Mouse (Mus musculus): ENCODE data around the gene Acot6. TPM values are rescaled to one million over a fixed set of nuclear protein-coding genes. Genes with fewer than 3 reads are reported as not detected.

The Acot6 gene
- polyA plus RNA-seq, 2 experiments from 2014 or later, result 0.61 to 0.89 TPM

- no peak for ATAC-seq
These were observed 6.6 kb downstream of the Acot6 start for GRCm38 (mm10) chr12:84107012-84107411.

DNA sequence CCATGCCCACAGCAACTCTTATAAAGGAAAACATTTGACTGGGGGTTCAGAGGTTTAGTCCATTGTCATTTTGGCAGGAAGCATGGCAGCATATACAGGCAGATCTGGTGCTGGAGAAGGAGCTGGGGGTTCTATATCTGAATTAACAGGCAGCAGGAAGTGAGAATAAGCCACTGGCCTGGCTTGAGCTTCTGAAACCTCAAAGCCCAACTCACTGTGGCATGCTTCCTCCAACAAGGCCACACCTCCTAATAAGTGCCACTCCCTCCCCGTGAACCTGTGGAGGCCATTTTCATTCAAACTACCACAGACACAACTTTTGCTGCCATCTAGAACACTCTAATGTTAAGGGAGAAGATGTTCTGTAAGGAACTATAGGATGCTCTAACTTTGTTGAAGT, 7.2 kb downstream of the Acot6 start:
- no peak for ATAC-seq

DNA sequence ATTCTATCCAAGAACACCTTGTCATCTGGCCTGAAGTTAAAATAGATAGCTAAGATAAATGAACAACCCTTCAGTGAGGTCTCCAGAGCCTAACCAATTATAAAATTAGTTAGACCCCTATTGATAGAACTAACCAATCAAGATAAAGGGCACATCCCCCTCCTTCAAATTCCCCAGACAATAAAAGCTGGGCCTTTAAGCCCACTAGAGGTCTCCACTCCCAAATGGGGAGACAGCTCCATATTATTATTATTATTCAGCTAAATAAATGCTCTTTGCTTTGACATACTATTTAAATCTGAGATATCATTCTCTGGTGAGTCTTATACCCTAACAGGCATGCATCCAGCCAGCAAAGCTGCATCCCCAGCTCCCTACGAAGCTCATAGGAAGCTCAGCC, 9.5 kb downstream of the Acot6 start:
- ATAC-seq, result no peak

GRCm38 (mm10) chr12:84110814-84111213, 10.4 kb downstream of the Acot6 start:
- ATAC-seq, result no peak

- no peak for ATAC-seq
These were observed 13.2 kb downstream of the Acot6 start for GRCm38 (mm10) chr12:84113676-84114075.

- ATAC-seq, result peak; percentile 89
These were observed 13.9 kb downstream of the Acot6 start, which contains the start of gene Dnal1 for GRCm38 (mm10) chr12:84114153-84114994. Gene Dnal1 (plus strand): TSS chr12:84114366.

DNA sequence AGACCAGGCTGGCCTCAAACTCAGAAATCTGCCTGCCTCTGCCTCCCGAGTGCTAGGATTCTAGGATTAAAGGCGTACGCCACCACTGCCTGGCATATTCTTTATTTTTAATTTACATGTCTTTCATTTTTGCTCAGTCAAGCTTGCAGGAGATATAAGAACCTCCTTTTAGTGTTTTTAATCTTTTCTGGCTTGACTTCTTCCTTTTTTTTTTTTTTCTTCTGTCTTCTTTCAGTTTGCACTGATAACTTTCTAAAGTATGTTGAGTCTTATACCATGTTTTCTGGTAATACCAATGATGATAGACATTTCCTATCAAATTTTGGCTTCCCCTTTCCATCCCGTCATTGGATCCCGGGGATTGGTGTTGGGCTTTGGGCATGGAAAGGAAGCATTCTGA, 19.1 kb downstream of the Acot6 start:
- ATAC-seq, result no peak

DNA sequence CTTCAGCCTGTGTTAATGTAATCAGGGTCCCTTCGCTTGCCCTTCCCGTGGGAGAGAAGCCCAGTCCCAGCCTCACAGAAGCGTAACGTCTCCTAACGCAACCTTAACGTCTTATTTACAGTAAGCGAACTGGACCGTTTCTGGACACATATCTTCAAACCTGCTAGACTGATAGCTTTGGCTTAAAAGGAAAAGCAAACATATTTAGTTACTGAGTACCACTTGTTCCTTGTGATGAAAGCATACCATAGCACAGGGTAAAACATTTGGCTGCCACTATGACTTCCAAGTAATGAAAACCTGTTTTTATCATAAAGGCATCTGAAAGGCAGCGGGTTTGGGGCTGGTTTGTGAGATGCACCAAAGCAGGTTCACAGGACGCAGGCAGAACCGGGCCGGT, 25.4 kb downstream of the Acot6 start:
- no peak for ATAC-seq

GRCm38 (mm10) chr12:84126899-84127298, 26.4 kb downstream of the Acot6 start:
- no peak for ATAC-seq

- no peak for ATAC-seq
These were observed 28.1 kb downstream of the Acot6 start for GRCm38 (mm10) chr12:84128576-84128975.

DNA sequence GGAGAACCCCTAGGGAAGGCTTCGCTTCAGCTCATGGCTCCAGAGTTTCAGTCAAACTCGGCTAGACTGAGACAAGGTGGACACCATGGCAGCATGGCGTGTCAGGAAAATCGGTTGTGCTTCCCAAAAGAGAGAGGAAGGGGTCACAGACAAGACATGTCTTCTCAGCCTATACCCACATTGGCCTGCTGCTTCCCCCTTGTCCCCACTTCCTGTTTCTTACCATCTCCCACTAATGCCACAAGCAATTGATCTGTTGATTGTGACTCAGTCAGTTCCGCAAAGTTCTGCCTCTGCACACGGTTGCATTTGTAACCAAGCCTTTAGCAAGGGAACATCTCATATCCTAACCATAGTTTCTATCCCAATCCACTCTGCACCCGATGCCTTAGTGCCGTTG, 29.5 kb downstream of the Acot6 start:
- no peak for ATAC-seq

GRCm38 (mm10) chr12:84132265-84132664, 31.8 kb downstream of the Acot6 start:
- no peak for ATAC-seq

DNA sequence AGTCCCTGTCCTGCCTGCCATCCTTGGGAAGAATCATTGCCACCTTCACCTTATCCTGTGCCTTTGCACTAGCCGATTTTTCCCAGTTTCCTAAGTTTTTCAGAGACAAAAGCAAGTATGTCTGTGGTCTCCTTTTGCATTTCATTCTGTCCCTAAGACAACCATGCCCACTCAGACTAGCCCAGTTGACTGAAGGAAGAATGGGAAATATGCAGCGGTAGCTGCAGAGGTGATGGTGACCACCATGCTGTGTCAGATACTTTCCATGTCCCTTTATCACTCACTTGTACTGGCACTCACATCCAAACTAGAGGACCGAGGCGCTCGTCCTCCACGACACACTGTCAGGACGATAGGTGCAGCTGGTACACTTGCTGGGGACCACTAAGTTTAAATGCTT, 36.7 kb downstream of the Acot6 start:
- no peak for ATAC-seq

- no peak for ATAC-seq
These were observed 39.7 kb downstream of the Acot6 start for GRCm38 (mm10) chr12:84140135-84140534.

DNA sequence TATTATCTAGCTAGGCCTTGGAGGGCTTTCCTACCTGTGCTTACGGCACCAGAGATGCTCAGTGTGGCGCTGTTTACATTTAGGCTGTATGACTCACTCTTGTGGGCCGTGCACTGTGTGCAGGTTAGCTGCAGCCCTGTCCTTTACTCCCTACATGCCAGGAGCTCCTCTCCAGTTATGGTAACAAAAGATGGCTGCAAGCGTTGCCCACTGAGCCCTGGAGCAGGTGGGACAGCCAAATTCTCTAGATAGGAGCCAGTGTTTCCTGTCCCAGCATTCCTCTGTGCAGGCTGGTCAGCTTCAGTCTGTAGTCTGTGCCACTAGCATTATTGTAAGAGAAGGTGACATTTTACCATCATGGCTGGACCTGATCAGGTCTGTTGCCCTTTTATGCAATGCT, 40.8 kb downstream of the Acot6 start:
- ATAC-seq, result no peak

- no peak for ATAC-seq
These were observed 42.0 kb downstream of the Acot6 start for GRCm38 (mm10) chr12:84142281-84143050.

DNA sequence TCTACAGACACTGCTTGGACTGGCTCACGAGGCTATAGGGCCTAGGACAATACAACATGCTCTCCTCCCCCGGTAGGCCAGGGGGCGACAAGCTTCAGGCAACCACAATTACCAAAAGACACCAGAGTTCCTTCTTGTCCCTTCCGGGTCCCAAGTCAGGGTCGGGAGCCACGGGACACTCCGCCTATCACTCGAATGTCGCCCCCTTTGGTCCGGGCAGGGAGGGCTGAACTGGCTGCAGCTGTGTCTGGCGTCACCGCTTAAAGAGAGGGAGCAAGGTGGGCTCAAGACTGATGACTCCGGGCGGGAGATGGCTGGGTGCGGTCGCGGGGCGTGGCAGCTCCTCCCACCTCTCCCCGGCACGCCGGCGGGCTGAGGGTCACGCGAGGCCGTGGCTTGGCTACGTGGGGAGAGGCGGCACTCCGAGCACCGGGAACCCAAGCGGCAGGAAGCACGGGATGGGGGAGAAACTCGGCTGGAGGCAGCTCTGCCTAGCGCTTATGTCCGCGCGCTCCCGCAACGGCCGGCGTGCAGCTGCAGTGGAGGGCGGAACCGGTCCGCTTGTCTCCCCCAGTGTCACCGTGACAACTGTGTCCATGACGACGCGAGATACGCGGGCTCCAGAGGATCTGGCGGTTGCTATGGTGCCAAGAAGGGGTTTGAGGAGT, 47.6 kb downstream of the Acot6 start, which contains the start of gene Pnma1:
Gene Pnma1 (minus strand): TSS at position 536 of the 668 bp plus-strand sequence.
- ATAC-seq, result peak; percentile 43

GRCm38 (mm10) chr12:84148622-84149012, 48.2 kb downstream of the Acot6 start:
- no peak for ATAC-seq

DNA sequence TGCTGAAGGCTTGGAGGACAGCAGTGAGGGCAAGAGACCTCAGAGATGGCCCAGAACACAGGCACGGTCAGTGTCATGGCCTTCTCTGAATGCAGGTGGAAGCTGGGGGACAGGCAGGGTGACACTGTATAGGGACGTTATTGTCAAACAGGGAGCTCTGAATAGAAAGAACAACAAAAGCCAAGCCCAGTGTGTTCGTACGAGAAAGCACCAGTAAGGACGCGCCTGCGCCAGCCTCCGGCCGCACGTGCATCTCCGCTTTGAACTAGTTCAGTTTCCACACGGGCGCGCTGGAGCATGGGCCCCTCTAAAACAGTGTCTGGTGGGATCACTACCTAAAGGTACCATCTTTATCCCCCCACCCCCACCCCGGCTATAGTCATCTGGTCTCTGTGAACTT, 49.5 kb downstream of the Acot6 start:
- no peak for ATAC-seq

DNA sequence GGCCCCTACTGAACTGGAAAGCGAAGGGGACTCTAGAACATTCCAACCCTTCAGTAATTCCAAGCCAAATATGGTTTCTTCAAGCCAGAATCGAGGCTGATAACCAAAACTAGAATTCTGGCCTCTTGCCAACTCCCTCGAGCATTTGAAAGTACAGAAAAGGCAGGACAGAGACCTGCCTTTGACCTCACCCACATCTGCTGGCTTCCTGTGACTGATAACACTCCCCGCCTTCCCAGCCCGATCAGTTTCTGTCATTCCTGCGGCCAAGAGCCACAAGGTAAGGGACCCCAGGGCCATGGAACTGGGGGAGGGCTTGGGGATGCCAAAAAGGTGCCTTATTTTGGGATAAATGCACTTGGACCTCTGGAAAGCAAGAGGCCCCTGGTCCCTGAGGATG, 50.5 kb downstream of the Acot6 start:
- no peak for ATAC-seq

DNA sequence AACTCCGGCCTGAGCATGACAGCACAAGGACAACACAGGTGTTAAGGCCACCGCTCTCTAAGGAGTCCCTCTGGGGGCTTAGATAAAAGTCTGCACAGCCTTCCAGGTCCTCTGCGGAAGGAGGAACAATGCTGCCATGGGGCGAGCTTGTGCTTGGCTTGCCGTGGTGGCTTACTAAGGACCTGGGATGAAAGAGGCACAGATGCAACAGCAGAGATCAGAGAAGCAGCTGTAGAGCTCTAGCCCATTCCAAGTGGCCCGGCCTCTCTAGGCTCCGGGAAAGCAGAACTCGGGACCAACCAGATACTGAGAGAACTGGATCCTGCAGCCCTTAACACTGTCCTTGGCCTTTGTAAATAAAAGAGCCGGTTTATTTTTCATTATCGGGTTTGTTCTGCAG, 51.5 kb downstream of the Acot6 start:
- ATAC-seq, result no peak

DNA sequence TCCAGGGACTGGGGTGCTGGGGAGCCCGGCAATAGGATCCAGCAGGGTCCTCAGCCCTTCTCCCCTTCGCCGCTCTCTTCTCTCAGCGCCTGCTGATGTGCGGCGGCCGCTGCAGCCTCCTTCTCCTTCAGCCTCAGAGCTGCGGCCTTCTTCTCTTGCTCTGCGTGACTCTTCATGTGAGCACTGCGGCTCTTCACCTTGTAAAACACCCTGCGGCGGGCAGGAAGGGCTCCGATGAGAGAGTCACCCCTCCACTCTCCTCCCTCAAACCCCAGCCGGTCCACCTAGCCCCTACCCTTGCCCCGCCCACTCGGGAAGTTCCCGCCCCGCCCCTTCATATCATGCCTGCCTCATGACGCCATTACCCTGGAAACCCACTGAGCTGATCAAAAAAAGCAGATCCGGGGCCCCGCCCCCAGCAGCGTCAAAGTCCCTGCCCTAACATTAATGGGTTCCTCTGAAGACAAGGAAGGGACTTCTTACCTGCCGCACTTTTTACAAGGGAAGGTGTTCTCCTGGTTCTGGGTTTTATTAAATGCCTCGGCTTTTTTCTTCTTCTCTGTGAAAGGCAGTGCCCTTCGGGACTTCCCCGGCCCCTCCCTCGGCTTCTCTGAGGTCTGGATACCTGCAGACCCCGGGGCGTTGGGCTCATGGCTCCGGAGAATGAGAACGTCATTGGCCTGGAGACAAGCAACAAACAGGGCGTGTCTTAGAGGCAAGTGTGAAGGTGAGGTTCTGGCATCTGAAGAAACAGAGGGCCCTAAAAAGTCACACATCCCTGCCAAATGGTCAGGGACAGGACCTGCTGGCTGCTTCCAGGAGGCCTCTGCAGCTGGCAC, 52.1 kb downstream of the Acot6 start:
- no peak for ATAC-seq
